Mouse (Mus musculus): ENCODE measurements at regions not wholly inside any gene's neighbourhood (a gene's known extent, or its start where the extent isn't known, plus 50 kb on each side); places are given as distances from the start of the nearest gene placed in this dataset.

DNA sequence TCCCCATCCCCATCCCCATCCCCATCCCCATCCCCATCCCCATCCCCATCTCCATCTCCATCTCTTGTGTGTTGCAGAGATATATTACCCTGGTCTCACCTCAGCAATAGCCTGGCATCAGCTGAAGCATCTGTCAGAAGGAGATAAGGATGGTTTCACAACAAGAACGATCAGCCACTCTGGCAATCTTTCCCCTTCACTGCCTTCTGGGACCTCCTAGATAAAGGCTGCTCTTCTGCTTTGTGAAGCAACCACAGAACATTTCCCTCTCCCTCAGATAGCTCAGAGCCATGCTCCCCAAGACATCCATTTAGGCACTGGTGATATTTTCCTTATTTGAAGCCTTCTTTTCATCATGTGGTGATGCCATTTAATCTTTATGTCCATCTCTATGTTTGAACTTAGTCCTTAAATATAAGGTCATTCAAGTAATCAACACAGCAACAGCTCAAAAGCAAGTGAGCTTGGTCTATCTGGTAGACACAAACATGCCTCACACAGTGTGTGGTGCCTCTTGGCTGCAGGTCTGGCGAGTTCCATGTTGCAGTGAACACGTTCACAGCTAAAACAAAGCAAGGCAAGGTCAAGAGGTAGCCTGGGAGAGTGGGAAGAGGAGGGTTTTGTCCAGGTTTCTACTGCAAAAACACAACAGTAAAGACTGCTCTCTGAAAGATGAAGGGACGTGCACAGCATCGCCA, 321.7 kb upstream of the Runx1 start:
- Histone ChIP-seq H3K27ac (ENCODE audit: control insufficient read depth, insufficient read depth, low read depth, low read length) (no peak overlapping the region), H3K27me3 (ENCODE audit: control insufficient read depth, insufficient read depth, low read length) (no peaks in the 10 kb centered on the region), H3K4me1 (ENCODE audit: control insufficient read depth, insufficient read depth, low read length) (no peaks in the 10 kb centered on the region), H3K4me3 (ENCODE audit: control insufficient read depth, low read depth, low read length) (no peak overlapping the region), H3K36me3 (ENCODE audit: control insufficient read depth, insufficient read depth, low read length) (no peaks in the 10 kb centered on the region)
- no peak for TF ChIP-seq CTCF (IDR thresholded peaks at IDR 0.05; ENCODE audit: control insufficient read depth, insufficient read depth, insufficient replicate concordance, low read depth, low read length)
- TF ChIP-seq POLR2A (IDR thresholded peaks at IDR 0.05; ENCODE audit: control insufficient read depth, low read depth, low read length) = no peak

GRCm38 (mm10) chr16:93146812-93147211, 320.9 kb upstream of the Runx1 start:
- Histone ChIP-seq H3K4me3 (ENCODE audit: control insufficient read depth, low read depth, low read length) (no peak overlapping the region), H3K27ac (ENCODE audit: control insufficient read depth, insufficient read depth, low read depth, low read length) (no peak overlapping the region), H3K36me3 (ENCODE audit: control insufficient read depth, insufficient read depth, low read length) (no peaks in the 10 kb centered on the region), H3K4me1 (ENCODE audit: control insufficient read depth, insufficient read depth, low read length) (no peaks in the 10 kb centered on the region), H3K27me3 (ENCODE audit: control insufficient read depth, insufficient read depth, low read length) (no peaks in the 10 kb centered on the region)
- TF ChIP-seq CTCF (IDR thresholded peaks at IDR 0.05; ENCODE audit: control insufficient read depth, insufficient read depth, insufficient replicate concordance, low read depth, low read length) (no peak), POLR2A (IDR thresholded peaks at IDR 0.05; ENCODE audit: control insufficient read depth, low read depth, low read length) (no peak)

DNA sequence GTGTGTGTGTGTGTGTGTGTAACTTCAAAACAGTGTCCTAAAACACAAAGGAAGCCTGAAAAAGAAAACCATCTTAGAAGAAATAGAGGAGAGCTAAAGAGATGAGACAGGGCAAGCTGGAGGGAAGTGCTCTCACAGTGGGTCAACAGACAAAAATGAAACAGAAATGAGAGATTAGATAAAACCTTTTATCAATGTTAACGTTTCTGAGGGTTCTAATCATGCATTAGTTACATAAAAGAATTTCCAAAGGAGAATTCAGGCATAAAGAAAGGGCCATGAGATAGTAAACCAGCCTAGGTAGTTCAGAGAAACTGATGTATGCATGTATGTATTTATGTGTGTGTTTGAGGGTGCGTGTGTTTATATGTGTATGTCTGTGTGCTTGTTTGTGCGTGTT, 319.7 kb upstream of the Runx1 start:
- TF ChIP-seq POLR2A (IDR thresholded peaks at IDR 0.05; ENCODE audit: control insufficient read depth, low read depth, low read length) (no peak), CTCF (IDR thresholded peaks at IDR 0.05; ENCODE audit: control insufficient read depth, insufficient read depth, insufficient replicate concordance, low read depth, low read length) (no peak)
- Histone ChIP-seq H3K4me1 (ENCODE audit: control insufficient read depth, insufficient read depth, low read length) (no peaks in the 10 kb centered on the region), H3K4me3 (ENCODE audit: control insufficient read depth, low read depth, low read length) (no peak overlapping the region), H3K27ac (ENCODE audit: control insufficient read depth, insufficient read depth, low read depth, low read length) (no peak overlapping the region), H3K36me3 (ENCODE audit: control insufficient read depth, insufficient read depth, low read length) (no peaks in the 10 kb centered on the region), H3K27me3 (ENCODE audit: control insufficient read depth, insufficient read depth, low read length) (no peaks in the 10 kb centered on the region)

GRCm38 (mm10) chr16:93144033-93144432, 318.1 kb upstream of the Runx1 start:
- no peaks in the 10 kb centered on the region for H3K4me1 ChIP-seq (ENCODE audit: control insufficient read depth, insufficient read depth, low read length)
- H3K27me3 ChIP-seq (ENCODE audit: control insufficient read depth, insufficient read depth, low read length) = no peaks in the 10 kb centered on the region
- H3K4me3 ChIP-seq (ENCODE audit: control insufficient read depth, low read depth, low read length) = no peak overlapping the region
- no peak for TF ChIP-seq POLR2A (IDR thresholded peaks at IDR 0.05; ENCODE audit: control insufficient read depth, low read depth, low read length)
- TF ChIP-seq CTCF (IDR thresholded peaks at IDR 0.05; ENCODE audit: control insufficient read depth, insufficient read depth, insufficient replicate concordance, low read depth, low read length) = no peak
- no peaks in the 10 kb centered on the region for H3K36me3 ChIP-seq (ENCODE audit: control insufficient read depth, insufficient read depth, low read length)
- no peak overlapping the region for H3K27ac ChIP-seq (ENCODE audit: control insufficient read depth, insufficient read depth, low read depth, low read length)

DNA sequence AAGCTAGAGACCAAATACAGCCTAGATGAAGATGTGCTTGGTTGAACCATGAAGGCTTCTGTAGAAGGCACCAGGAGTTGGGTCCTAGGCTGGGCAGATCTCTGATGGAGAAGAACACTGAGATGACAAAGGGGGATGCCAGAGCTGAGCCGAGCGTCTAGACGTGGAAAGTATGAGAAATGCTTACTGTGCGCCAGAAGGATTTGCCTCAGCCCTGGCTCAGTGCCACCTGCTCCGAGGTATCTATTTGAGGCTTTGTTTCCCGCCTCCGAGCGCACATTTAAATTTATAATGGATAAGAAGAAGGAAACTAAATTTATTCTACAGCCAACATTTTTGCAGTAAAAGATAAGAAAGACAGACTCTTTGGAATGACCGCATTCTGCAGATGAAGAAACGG, 317.2 kb upstream of the Runx1 start:
- no peak overlapping the region for H3K27ac ChIP-seq (ENCODE audit: control insufficient read depth, insufficient read depth, low read depth, low read length)
- no peaks in the 10 kb centered on the region for H3K36me3 ChIP-seq (ENCODE audit: control insufficient read depth, insufficient read depth, low read length)
- no peaks in the 10 kb centered on the region for H3K27me3 ChIP-seq (ENCODE audit: control insufficient read depth, insufficient read depth, low read length)
- no peak overlapping the region for H3K4me3 ChIP-seq (ENCODE audit: control insufficient read depth, low read depth, low read length)
- no peaks in the 10 kb centered on the region for H3K4me1 ChIP-seq (ENCODE audit: control insufficient read depth, insufficient read depth, low read length)
- no peak for TF ChIP-seq POLR2A (IDR thresholded peaks at IDR 0.05; ENCODE audit: control insufficient read depth, low read depth, low read length)
- TF ChIP-seq CTCF (IDR thresholded peaks at IDR 0.05; ENCODE audit: control insufficient read depth, insufficient read depth, insufficient replicate concordance, low read depth, low read length) = no peak

- Histone ChIP-seq H3K4me3 (ENCODE audit: control insufficient read depth, low read depth, low read length) (no peak overlapping the region), H3K27ac (ENCODE audit: control insufficient read depth, insufficient read depth, low read depth, low read length) (no peak overlapping the region), H3K4me1 (ENCODE audit: control insufficient read depth, insufficient read depth, low read length) (no peaks in the 10 kb centered on the region), H3K36me3 (ENCODE audit: control insufficient read depth, insufficient read depth, low read length) (no peaks in the 10 kb centered on the region), H3K27me3 (ENCODE audit: control insufficient read depth, insufficient read depth, low read length) (no peaks in the 10 kb centered on the region)
- TF ChIP-seq POLR2A (IDR thresholded peaks at IDR 0.05; ENCODE audit: control insufficient read depth, low read depth, low read length) (no peak), CTCF (IDR thresholded peaks at IDR 0.05; ENCODE audit: control insufficient read depth, insufficient read depth, insufficient replicate concordance, low read depth, low read length) (no peak)
Observed at GRCm38 (mm10) chr16:93141967-93142366, 316.0 kb upstream of the Runx1 start.

- no peaks in the 10 kb centered on the region for H3K4me1 ChIP-seq (ENCODE audit: control insufficient read depth, insufficient read depth, low read length)
- H3K27ac ChIP-seq (ENCODE audit: control insufficient read depth, insufficient read depth, low read depth, low read length) = no peak overlapping the region
- H3K4me3 ChIP-seq (ENCODE audit: control insufficient read depth, low read depth, low read length) = no peak overlapping the region
- H3K36me3 ChIP-seq (ENCODE audit: control insufficient read depth, insufficient read depth, low read length) = no peaks in the 10 kb centered on the region
- no peaks in the 10 kb centered on the region for H3K27me3 ChIP-seq (ENCODE audit: control insufficient read depth, insufficient read depth, low read length)
- no peak for TF ChIP-seq POLR2A (IDR thresholded peaks at IDR 0.05; ENCODE audit: control insufficient read depth, low read depth, low read length)
- no peak for TF ChIP-seq CTCF (IDR thresholded peaks at IDR 0.05; ENCODE audit: control insufficient read depth, insufficient read depth, insufficient replicate concordance, low read depth, low read length)
Observed at GRCm38 (mm10) chr16:93140535-93141110, 314.7 kb upstream of the Runx1 start.
